Mouse (Mus musculus) right cerebral cortex, adult 18-20 months (tissue): ENCODE measurements around the gene Mat2a.

Experiments used
- DNase-seq: peaks from one replicate; pipeline ENCODE4 v3.0.0; 2022; ENCODE audit warnings: mixed read lengths

Mat2a gene

DNA sequence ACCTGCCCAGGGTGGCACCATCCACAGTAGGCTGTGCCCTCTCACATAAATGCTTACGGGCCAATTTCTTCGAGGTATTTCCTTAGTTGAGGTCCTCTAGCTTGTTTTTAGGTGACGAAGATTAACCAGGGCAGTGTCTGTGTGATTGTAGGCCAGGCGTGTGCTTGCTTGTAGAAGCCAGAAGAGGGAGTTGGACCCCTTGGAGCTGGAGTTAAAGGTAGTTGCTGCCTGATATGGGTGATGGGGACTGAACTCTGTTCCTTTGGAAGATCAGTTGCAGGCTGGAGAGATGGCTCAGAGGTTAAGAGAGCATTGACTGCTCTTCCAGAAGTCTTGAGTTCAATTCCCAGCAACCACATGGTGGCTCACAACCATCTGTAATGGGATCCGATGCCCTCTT, 24.2 kb downstream of the Mat2a start:
- no peak for DNase-seq

DNA sequence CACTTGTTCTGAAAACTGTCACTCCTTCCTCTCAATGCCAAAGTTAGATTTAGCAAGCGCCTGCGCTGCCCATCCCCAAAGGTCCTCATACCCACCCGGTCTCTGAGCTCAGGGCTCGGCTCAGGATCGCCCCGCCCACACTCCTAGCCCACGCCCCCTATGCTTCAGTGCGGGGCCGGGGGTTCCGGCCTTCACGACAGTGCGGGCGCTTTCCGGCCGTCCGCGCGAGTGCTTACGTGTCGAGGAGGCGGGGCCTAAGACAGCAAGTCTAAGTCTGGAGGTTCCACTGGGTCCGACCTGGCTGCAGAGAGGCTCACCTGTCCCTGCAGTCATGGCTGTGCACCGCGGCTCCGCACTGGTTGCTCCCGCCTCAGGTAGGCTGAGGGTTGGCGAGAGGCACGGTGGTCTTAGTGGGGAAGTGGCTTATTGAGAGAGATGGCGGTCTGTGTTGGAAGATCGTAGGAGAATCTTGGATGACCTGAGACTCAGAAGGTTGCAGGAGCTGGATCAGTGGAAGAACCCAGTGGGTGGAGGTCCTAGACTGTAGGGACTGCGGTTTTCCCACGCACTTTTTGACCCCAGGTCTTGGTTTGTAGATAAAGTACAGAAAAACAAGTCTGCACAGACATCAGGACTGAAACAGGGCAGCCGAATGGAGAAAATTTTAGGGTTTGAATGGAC, 25.1 kb downstream of the Mat2a start, which contains the start of gene Ggcx:
Ggcx (plus strand) TSS at position 233 of the 681 bp plus-strand sequence.
- DNase-seq = peak; percentile 95

DNA sequence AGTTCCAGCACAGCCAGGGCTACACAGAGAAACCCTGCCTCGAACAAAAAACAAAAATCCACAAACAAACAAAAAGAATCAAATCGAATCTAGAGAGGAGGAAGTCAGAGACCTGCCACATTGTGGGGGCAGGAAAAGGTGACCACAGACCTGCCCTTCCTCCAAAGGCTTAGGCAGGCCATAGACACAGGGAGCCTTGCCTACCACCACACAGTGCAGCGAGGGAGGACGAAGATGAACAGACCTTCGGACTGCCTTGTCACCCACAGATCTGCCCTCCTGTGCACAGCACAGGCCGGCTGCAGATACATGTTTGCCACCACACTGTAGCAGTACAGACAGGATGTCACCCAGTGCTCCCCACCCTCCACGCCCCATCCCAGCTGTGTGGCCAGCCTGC, 28.8 kb downstream of the Mat2a start:
- DNase-seq = no peak

DNA sequence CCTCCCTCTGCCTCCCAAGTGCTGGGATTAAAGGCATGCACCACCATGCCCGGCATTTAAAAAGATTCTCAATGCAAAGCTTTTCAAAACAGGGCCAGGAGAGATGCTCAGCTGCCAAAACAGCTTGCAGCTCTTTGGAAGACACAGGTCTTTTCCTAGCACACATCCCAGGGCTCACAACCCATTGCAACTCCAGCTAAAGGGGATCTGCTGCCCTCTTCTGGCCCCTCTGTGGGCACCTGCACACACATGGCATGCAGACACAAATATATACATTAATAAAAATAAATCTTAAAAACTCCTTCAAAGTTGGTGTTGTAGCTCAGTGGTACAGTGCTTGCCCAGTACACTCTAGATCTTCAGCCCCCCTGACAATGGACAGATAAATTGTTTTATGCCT, 29.4 kb downstream of the Mat2a start:
- DNase-seq = no peak

DNA sequence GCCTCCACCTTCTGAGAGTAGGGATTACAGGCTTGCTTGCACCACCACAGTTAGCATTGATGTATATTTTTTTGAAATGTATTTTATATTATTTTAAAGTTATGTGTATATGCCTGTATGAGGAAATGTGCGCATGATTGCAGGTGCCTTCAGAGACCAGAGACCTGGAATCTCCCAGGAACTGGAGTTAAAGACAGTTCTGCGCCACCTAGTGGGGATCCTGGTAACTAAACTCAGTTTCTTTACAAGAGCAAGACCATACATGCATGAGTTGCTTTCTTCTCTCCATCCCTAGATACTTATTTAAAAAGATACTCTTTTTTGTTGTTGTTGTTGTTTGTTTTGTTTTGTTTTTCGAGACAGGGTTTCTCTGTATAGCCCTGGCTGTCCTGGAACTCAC, 29.8 kb downstream of the Mat2a start:
- peak; percentile 64 for DNase-seq

DNA sequence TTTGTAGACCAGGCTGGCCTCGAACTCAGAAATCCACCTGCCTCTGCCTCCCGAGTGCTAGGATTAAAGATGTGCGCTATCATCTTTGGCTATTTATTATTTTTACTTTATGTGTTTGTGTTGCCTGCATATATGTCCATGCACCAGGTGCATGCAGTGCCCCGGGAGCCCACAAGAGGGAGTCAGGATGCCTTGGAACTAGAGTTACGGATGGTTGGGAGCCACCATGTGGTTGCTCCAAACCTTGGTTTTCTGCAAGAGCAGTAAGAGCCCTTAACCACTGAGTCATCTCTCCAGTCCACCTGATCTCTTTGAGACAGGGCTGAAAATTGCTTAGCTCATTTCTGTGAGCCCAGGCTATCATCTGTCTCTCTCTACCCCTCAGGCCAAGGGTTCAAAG, 32.2 kb downstream of the Mat2a start:
- DNase-seq = peak; percentile 83

DNA sequence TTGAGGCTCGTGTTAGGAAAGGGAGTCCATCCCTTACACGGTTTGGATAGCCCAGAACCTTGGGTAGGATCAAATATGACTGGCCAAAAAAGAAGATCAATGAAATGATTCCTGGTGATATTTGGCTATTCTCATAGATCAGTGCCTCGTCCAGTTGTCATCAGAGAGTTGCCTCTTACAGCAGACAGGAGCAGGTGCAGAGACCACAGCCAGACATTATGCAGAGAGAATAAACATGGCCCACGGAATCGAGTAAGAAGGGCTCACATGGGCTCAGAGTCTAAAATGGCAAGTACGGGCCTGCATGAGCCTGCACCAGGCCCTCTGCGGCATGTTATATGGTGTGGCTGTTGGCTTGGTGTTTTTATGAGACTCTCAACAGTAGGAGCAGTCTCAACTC, 34.0 kb downstream of the Mat2a start:
- DNase-seq = no peak

DNA sequence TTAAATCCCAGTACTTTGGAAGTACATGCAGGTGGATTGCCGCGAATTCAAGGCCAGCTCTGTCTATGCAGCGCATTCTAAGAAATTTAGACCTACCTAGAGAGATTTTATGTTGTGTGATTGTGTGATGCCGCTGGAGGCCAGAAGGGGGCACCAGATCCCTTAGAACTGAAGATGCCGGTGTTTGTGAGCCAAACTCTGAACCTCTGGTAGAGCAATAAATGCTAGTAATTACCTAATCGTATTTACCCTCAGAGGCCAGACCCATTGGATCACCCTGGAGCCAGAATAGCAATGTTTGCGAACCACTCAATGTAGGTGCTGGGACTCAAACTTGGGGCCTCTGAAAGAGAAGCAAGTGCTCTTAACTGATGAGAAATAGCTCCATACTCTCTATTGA, 37.5 kb downstream of the Mat2a start:
- peak; percentile 43 for DNase-seq

DNA sequence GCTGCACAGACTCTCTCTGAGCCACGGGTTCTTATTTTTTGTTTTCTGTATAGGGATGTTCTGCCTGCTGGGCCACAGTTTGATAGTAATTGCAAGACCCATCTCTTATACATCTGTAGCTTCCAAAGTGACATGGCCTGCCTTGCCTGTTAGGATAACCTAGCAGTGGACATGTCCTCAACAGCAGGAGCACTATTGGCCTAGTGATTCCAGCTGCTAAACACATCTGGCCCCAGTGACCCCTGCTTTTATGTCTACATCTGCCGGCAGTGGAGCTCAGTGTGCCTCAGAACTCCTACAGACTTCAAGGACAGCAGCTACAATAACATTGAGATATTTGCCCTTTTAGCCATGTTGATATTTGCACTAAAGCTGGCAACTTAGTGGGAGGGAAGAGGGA, 39.4 kb downstream of the Mat2a start:
- no peak for DNase-seq

DNA sequence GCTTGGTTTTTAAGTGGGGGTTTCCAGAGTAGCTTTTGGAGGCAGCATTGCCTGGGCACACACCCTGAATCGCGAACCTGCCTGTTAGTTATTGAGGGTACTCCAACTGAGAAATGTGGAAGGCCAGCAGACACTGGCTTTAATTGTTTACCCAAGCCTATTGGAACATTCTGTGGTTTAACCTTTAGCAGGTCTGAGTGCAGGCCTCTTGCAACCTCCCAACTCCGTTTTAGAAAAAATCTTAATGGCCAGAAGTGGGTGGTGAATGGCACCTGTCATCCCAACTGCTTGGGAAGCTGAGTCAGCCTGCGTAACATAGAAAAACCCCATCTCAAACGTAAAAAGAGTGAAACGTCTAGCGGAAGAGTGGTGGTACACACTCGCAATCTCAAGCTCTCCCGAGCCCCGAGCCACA, 42.5 kb downstream of the Mat2a start:
- no peak for DNase-seq

DNA sequence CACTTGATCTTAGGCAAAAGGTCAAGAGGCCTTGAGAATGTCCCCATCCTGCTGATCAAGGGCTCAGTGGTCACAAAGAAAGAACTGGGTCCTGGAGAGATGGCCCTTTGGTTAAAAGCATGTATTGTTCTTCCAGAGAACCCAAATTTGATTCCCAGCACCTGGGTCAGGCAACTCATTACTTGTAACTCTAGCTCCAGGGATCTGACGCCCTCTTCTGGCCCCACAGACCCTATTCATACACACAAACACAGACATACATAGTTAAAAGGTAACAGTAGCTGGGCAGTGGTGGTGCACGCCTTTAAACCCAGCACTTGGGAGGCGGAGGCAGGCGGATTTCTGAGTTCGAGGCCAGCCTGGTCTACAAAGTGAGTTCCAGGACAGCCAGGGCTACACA, 47.0 kb downstream of the Mat2a start:
- no peak for DNase-seq

DNA sequence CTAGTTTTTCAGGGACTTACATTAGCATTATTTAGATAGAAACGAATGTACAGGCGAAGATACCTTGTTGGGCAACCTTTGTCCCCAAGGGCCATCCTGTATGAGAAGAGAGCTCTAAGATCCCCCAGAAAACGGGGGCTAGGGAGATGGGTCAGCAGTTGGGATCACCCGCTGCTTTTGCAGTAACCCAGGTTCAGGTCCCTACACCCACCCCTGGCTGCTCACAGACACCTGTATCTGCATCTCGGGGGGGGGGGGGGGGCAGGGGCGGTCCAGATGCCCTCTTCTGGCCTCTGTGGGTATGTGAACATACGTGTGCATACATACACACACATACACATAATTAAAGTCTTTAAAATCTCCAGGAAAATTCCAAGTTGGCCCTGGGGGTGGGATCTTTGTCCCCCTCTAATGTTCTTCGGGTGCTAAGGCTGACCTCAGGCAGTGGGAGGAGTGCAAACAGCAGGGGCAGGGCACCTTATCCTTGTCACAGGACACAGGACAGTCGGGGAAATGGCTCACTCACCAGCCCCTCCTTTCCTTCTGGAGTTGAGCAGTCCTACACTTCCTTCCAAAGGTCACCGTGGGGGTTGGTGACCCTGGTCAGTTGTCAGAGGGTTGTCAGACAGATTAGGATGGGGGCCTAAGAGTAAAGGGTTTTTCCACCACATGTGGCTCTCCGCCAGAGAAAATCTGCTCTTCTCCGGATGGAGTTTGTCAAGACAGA, 48.4 kb downstream of the Mat2a start:
- DNase-seq = no peak

DNA sequence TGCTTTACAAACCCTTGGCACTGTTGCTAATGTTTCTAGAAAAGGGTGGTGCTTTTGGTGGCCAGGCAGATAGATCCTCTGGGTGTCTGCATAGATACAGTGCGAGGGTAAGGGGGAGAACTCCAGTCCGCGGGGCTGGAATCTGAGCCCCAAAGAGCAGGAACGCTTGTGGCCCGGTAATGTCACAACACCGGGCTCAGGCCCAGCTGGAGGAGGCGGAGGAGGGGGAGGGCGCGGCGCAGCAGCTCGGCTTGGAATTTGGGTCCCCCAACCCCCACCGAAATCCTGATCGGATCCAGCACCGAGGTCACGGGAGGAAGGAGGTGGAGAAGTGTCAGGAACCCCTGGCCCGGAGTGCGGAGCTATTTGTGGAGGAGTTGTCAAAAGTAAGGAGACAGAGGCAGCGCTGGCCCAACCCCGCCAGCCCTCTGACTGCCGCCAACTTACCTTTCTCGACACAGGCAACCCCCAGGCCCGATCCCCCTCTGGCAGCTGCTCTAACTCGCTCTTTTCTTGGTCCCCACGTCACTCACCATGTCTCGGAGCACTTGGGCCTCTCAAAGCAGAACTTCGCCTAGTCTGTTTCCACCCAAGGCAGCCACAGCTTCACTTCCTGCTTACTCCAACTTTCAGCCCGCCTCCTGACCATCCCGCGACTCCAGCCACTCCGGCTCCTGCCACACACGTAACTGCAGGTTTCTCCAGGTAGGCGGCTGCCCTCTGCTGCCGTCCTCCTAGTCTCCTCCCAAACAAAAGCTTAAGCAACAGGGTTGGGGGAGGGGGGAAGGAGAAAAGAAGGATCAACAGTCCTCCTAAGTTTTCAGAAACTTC, 49.2 kb downstream of the Mat2a start, which contains the start of gene Vamp8:
Vamp8 (minus strand) TSS at position 763 of the 831 bp plus-strand sequence.
- DNase-seq = peak; percentile 47

DNA sequence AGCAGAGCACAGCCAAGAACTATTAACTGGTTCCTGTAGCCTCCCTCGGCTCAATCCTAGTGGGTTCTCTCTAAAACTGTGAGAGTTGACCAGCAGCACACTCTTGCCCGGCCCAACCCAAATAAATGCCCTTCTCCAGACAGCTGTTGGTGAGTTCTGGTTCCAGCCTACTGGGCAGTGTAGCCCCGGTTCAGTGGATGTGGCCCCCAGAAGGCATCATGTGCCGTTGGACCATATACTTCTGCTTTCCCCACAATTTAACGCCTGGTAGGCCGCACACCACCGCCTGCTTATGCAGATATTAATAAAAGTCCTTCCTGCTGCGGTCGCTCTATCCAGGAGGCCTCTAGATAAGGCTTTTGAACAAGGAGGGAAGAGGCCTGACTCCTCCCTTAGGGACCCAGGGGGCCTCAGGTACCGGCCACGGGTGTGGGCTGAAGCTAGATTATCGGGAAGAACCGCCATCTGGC, 49.9 kb downstream of the Mat2a start:
- DNase-seq = no peak

DNA sequence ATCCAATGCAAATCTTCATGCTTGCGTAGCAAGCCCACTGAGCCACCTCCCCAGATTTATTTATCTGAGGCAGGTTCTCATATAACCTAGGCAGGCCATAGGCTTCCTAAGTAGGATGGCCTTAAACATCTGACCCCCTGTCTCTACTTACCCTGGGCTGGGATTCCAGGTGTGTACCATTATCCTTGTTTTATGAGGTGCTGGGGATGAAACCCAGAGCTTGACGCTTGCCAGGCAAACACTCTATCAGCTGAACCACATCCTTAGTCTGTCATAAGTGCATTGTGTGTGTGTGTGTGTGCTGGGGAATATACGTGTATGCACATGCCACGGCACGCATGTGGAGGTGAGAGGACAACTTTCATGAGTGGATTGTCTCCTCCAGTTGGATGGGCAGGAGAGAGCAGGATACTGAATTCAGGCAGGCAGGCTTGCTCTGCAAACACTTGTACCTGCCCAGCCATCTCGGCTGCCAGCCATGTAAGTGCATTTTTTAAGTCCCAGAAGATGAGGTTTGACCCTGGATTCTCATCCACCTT, 50.5 kb downstream of the Mat2a start:
- no peak for DNase-seq

DNA sequence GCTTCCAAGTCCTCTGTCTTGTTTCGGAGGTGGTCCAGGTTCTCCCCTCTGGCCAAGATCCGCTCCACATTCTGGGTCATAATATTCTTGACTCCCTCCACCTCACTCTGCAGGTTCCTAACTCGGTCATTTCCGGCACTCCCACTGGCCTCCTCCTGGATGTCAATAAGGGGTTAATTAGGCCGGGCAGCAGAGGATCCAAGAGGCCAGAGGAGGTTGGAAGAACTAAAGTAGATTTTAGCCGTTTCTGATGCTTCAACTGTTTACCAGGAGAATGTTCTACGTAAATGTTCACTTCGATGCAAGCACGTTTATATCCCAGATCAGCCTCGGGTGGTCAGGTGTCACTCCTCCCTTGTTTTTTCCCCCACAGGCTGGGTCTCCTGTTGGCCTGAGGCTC, 51.1 kb downstream of the Mat2a start:
- no peak for DNase-seq

DNA sequence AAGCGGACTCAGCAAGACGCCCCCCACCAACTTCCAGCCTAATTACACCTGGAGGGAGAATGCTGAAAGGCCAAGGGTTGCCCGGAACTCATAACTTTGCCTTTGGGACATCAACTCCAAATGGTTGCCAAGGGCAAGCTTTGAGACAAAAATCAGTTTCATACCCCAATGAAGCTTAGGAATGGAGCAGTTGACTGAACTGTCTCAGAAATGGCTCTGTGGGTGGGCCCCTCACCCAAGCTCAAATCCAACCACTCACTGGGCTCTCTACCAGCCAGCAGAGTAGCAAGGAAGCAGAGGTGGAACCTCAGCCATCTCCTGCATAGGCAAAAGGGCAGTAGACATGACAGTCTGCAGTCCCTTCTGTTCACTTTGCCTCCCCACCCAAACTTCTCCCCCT, 51.5 kb downstream of the Mat2a start:
- no peak for DNase-seq

DNA sequence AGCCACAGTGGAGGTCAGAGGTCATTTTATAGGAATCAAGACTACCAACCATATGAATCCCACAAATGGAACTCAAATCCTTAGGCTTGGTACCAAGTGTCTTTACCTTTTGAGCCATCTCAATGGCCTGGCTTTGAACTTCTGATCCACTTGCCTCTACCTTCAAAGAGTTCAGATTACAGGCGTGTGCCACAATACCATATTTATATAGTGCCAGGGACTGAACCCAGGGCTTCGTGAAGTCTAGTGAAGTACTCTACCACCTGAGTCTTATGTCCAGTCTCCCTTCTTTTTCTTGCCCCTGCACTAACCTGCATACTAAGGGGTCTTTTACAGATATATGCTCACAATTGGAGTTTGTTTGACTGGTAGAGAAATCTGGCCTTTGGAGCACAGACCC, 52.8 kb downstream of the Mat2a start:
- no peak for DNase-seq

DNA sequence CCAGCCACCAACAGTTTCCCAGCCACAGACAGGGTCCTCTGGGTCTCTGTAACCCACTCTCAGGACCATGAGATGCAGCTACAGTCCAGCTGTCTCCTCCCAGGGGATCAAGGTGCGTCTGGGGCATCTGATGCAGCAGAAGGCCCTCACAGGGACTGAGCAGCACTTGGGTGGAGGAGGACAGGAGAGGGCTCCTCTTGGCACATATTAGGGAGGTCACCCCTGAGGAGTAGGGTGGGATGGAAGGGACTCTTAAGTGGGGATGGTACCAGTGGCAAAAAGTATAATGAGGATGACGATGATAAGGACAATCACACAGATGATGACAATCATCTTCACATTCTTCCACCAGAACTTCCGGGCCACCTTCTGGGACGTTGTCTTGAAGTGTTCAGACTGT, 54.1 kb downstream of the Mat2a start:
- DNase-seq = no peak

DNA sequence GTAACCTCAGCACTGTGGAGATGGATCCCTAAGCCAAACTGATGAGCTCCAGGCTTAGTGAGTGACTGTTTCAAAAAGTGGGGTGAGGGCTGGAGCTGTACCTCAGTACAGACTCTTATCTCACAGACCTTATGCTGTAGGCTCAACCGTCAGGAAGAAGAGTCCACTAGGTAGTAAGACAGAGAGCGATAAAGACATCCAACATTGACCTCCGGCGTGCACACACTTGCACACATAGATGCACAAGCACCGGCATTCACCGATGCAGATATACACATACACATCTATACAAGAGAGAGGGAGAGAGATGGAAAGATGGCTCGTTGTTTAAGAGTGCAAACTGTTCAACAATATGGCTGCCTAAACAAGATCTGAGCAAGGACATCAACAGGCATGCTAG, 55.4 kb downstream of the Mat2a start:
- DNase-seq = no peak

DNA sequence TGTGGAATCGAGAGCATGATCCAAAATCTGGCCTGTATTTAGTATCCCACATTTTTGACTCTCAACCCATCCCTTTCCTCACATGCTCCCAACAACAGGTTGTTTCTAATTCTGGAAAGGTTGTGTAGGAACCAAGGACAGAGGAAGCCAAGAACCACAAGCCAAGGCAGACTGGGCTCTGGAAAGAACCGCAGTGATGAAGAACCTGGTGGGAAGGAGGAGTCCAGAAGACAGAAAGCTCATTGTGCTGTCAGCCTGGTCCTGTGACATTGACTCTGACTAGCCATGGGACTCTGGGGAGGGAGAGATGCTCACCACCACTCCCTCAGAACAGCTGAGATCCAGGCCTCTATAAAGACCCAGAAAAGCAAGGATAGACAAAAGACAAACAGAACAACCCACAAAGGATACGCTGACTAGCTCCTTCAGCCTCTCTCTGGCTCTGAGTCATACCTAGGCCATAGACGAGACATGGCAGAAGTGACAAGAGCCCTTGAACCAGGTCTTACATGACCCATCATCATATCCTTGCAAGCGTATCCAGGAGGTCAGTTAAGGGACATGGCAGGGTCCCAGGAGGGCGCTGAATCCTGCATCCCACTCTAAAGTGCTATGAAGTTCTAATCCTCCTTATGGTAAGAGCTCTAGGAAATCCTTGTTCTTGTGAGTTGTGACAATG, 56.1 kb downstream of the Mat2a start:
- no peak for DNase-seq
